Mouse (Mus musculus): Measurements from ENCODE around the gene Myo1d. TPM values are rescaled to one million over a fixed set of nuclear protein-coding genes. Genes with fewer than 3 reads are reported as not detected.

Myo1d gene
- polyA plus RNA-seq, 1 experiment: 6.4 TPM

GRCm38 (mm10) chr11:80778157-80778556, 1.7 kb downstream of the Myo1d start:
- Histone ChIP-seq H3K4me3 (replicated peaks; ENCODE audit: control insufficient read depth, low read depth, low read length) (peak overlapping the region; percentile 3), H3K27ac (ENCODE audit: control insufficient read depth, insufficient read depth, low read depth, low read length, poor library complexity) (no peak overlapping the region), H3K4me1 (ENCODE audit: control insufficient read depth, insufficient read depth, low read length) (no peaks in the 10 kb centered on the region; the same call in 1 of the 2 replicates)
- TF ChIP-seq POLR2A (IDR thresholded peaks at IDR 0.05; ENCODE audit: borderline replicate concordance, control insufficient read depth, low read depth, low read length) (no peak), CTCF (IDR thresholded peaks at IDR 0.05; ENCODE audit: control insufficient read depth, insufficient read depth, low read length) (no peak)
- 73% methylated on average over 6 of the region's 6 CpGs for WGBS

DNA sequence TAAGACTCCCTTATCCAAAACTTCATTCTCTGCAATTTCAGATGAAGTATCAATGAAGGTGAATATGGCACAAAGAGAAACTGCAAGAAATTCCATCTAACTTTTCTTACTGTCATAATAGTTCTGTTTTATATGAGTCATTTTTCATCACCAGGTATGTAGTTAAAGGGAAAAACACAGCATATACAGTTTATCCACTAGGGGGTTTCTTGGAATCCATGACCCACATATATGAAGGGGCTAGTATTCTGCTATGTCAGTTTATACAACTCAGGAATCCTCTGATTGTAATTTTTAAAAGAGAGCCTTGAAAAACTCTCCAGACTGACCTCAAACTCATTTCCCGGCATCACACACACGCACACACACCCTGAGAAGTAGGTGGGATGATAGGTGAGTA, 2.1 kb downstream of the Myo1d start:
- 87% methylated on average over 2 of the region's 2 CpGs for WGBS
- TF ChIP-seq POLR2A (IDR thresholded peaks at IDR 0.05; ENCODE audit: borderline replicate concordance, control insufficient read depth, low read depth, low read length): no peak
- Histone ChIP-seq H3K4me1 (ENCODE audit: control insufficient read depth, insufficient read depth, low read length) (no peaks in the 10 kb centered on the region; the same call in 1 of the 2 replicates), H3K27ac (ENCODE audit: control insufficient read depth, insufficient read depth, low read depth, low read length, poor library complexity) (no peak overlapping the region), H3K4me3 (replicated peaks; ENCODE audit: control insufficient read depth, low read depth, low read length) (no peak overlapping the region)

- WGBS: 76% methylated on average over 3 of the region's 3 CpGs
- no peaks in the 10 kb centered on the region for H3K4me1 ChIP-seq (ENCODE audit: control insufficient read depth, insufficient read depth, low read length)
- H3K27ac ChIP-seq (ENCODE audit: control insufficient read depth, insufficient read depth, low read depth, low read length, poor library complexity): no peak overlapping the region
- H3K4me3 ChIP-seq (replicated peaks; ENCODE audit: control insufficient read depth, low read depth, low read length): no peak overlapping the region
- no peak for TF ChIP-seq CTCF (IDR thresholded peaks at IDR 0.05; ENCODE audit: control insufficient read depth, insufficient read depth, low read length)
Measured at GRCm38 (mm10) chr11:80775535-80775934, 4.3 kb downstream of the Myo1d start.

GRCm38 (mm10) chr11:80772595-80773210, 7.1 kb downstream of the Myo1d start:
- 80% methylated on average over 6 of the region's 6 CpGs for WGBS
- H3K4me1 ChIP-seq (ENCODE audit: control insufficient read depth, insufficient read depth, low read length): no peaks in the 10 kb centered on the region
- no peak overlapping the region for H3K27ac ChIP-seq (ENCODE audit: control insufficient read depth, insufficient read depth, low read depth, low read length, poor library complexity)
- no peak overlapping the region for H3K4me3 ChIP-seq (replicated peaks; ENCODE audit: control insufficient read depth, low read depth, low read length)
- TF ChIP-seq POLR2A (IDR thresholded peaks at IDR 0.05; ENCODE audit: borderline replicate concordance, control insufficient read depth, low read depth, low read length) (no peak), CTCF (IDR thresholded peaks at IDR 0.05; ENCODE audit: control insufficient read depth, insufficient read depth, low read length) (no peak)

DNA sequence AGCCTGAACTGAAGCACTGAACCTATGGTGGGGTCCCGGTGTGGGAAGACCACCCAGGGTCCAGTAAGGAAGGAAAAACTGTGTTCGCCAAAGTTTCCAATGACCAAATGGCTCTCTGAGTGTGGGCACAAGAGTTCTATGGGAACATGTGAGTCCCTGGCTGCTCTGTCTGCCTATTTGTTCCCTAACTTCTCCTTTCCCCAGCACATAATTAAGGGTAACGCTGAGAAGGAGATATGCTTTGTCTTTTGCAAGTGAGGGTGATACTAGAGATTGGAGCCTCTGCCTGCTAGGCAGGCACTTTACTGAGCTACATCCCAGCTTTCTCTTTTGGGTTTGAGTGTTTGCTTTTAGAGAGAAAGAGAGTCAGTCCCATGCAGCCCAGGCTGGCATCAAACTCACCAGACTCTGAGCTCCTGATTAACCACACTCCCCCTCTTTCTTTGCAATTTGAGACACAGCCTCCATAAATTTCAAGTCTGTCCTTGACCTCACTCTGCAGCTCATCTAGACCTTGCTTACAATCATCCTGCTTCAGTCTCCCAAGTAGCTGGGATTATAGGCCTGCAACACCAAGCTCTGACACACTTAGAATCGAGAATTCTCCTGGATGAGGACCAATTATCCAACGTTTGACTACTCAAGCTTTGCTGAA, 8.1 kb downstream of the Myo1d start:
- no peak overlapping the region for H3K4me3 ChIP-seq (replicated peaks; ENCODE audit: control insufficient read depth, low read depth, low read length)
- 78% methylated on average over 5 of the region's 5 CpGs for WGBS
- TF ChIP-seq POLR2A (IDR thresholded peaks at IDR 0.05; ENCODE audit: borderline replicate concordance, control insufficient read depth, low read depth, low read length): no peak
- no peak for TF ChIP-seq CTCF (IDR thresholded peaks at IDR 0.05; ENCODE audit: control insufficient read depth, insufficient read depth, low read length)
- no peaks in the 10 kb centered on the region for H3K4me1 ChIP-seq (ENCODE audit: control insufficient read depth, insufficient read depth, low read length)
- no peak overlapping the region for H3K27ac ChIP-seq (ENCODE audit: control insufficient read depth, insufficient read depth, low read depth, low read length, poor library complexity)

DNA sequence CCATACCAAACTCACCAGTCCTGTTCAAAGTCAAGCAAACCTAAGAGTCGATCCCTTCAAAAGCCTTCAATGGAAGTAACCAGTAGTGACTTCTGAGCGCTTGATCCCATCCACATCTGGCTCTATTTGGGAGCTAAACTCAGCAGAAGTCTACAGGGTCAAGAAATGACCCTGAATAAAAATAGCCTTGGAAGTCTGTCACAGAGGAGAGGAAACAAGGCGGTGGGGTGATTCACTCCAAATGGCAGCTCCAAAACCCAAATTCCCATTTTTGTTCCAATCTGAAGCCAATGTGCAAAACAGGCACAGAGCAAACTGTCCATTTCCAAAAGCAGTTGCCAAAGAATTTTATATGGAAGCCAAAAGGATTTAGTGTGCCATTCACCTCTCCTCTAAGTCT, 8.6 kb downstream of the Myo1d start:
- Histone ChIP-seq H3K4me3 (replicated peaks; ENCODE audit: control insufficient read depth, low read depth, low read length) (no peak overlapping the region), H3K4me1 (ENCODE audit: control insufficient read depth, insufficient read depth, low read length) (0 out of 2 replicates have a peak, but pooled peaks cover under 1% of the 10 kb centered on the region), H3K27ac (ENCODE audit: control insufficient read depth, insufficient read depth, low read depth, low read length, poor library complexity) (no peak overlapping the region)
- TF ChIP-seq CTCF (IDR thresholded peaks at IDR 0.05; ENCODE audit: control insufficient read depth, insufficient read depth, low read length): no peak
- TF ChIP-seq POLR2A (IDR thresholded peaks at IDR 0.05; ENCODE audit: borderline replicate concordance, control insufficient read depth, low read depth, low read length): no peak
- 91% methylated on average over 3 of the region's 3 CpGs for WGBS

- no peak overlapping the region for H3K4me3 ChIP-seq (replicated peaks; ENCODE audit: control insufficient read depth, low read depth, low read length)
- no peak overlapping the region for H3K27ac ChIP-seq (ENCODE audit: control insufficient read depth, insufficient read depth, low read depth, low read length, poor library complexity)
- WGBS: 64% methylated on average over 3 of the region's 3 CpGs
- 0 out of 2 replicates have a peak, but pooled peaks cover 1% of the 10 kb centered on the region for H3K4me1 ChIP-seq (ENCODE audit: control insufficient read depth, insufficient read depth, low read length)
- TF ChIP-seq CTCF (IDR thresholded peaks at IDR 0.05; ENCODE audit: control insufficient read depth, insufficient read depth, low read length) (no peak), POLR2A (IDR thresholded peaks at IDR 0.05; ENCODE audit: borderline replicate concordance, control insufficient read depth, low read depth, low read length) (no peak)
Measured at GRCm38 (mm10) chr11:80767320-80767617, 12.6 kb downstream of the Myo1d start.

GRCm38 (mm10) chr11:80766472-80767319, 13.1 kb downstream of the Myo1d start:
- TF ChIP-seq POLR2A (IDR thresholded peaks at IDR 0.05; ENCODE audit: borderline replicate concordance, control insufficient read depth, low read depth, low read length): no peak
- TF ChIP-seq CTCF (IDR thresholded peaks at IDR 0.05; ENCODE audit: control insufficient read depth, insufficient read depth, low read length): no peak
- Histone ChIP-seq H3K4me1 (ENCODE audit: control insufficient read depth, insufficient read depth, low read length) (0 out of 2 replicates have a peak, but pooled peaks cover 1% of the 10 kb centered on the region), H3K4me3 (replicated peaks; ENCODE audit: control insufficient read depth, low read depth, low read length) (no peak overlapping the region), H3K27ac (ENCODE audit: control insufficient read depth, insufficient read depth, low read depth, low read length, poor library complexity) (no peak overlapping the region)
- 67% methylated on average over 6 of the region's 6 CpGs for WGBS
